Comparison of ENCODE assay signal across 19 mouse cellular contexts in genomic region chr5:132075942-132076341, GRCm38 (mm10).
DNase-seq lines count a peak whose midpoint lies in the region; ATAC-seq lines count a peak whose summit lies in the region.
"Had no signal": no experiment of that assay in that cellular context is flagged by ENCODE, and none has a peak within 500 bp of the region (broad histone marks: within the 10 kb centered on the region; RNA-seq: fewer than 3 reads in every experiment).

No protein-coding gene starts in this region.

- H3K9ac ChIP-seq in hindbrain, embryonic 13.5 days: no peak overlapping the region
- H3K9ac ChIP-seq in neural tube, embryonic 12.5 days: no peak overlapping the region
- no peak overlapping the region for H3K9ac ChIP-seq in forebrain, embryonic 15.5 days (replicated peaks)
- H3K9ac ChIP-seq in neural tube, embryonic 15.5 days (replicated peaks): no peak overlapping the region

- H3K27ac ChIP-seq in hindbrain, embryonic 13.5 days: peak overlapping the region; percentile 85; the same call in 1 of the 2 replicates
- no peak overlapping the region for H3K27ac ChIP-seq in hindbrain, embryonic 10.5 days
- H3K27ac ChIP-seq in neural tube, embryonic 12.5 days: no peak overlapping the region
- peak overlapping the region; percentile 88 for H3K27ac ChIP-seq in forebrain, embryonic 15.5 days (replicated peaks)
- H3K27ac ChIP-seq in neural tube, embryonic 15.5 days (replicated peaks): peak overlapping the region; percentile 74; the same call in 1 of the 2 replicates

- H3K27me3 ChIP-seq in hindbrain, embryonic 13.5 days: no peaks in the 10 kb centered on the region
- no peaks in the 10 kb centered on the region; the same call in none of the 2 replicates for H3K27me3 ChIP-seq in hindbrain, embryonic 10.5 days (ENCODE audit: insufficient read depth, poor library complexity, severe bottlenecking)
- no peaks in the 10 kb centered on the region for H3K27me3 ChIP-seq in neural tube, embryonic 12.5 days (replicated peaks)
- H3K27me3 ChIP-seq in forebrain, embryonic 15.5 days: no peaks in the 10 kb centered on the region
- H3K27me3 ChIP-seq in neural tube, embryonic 15.5 days (replicated peaks): no peaks in the 10 kb centered on the region

- no peaks in the 10 kb centered on the region for H3K36me3 ChIP-seq in hindbrain, embryonic 13.5 days
- H3K36me3 ChIP-seq in hindbrain, embryonic 10.5 days: no peaks in the 10 kb centered on the region
- H3K36me3 ChIP-seq in neural tube, embryonic 12.5 days: no peaks in the 10 kb centered on the region
- H3K36me3 ChIP-seq in forebrain, embryonic 15.5 days: no peaks in the 10 kb centered on the region
- no peaks in the 10 kb centered on the region for H3K36me3 ChIP-seq in neural tube, embryonic 15.5 days

- H3K4me3 ChIP-seq in hindbrain, embryonic 13.5 days: no peak overlapping the region
- H3K4me3 ChIP-seq in hindbrain, embryonic 10.5 days: no peak overlapping the region
- H3K4me3 ChIP-seq in neural tube, embryonic 12.5 days: no peak overlapping the region
- no peak overlapping the region for H3K4me3 ChIP-seq in forebrain, embryonic 15.5 days
- H3K4me3 ChIP-seq in neural tube, embryonic 15.5 days (replicated peaks): no peak overlapping the region
- H3K4me3 ChIP-seq: megakaryocyte, embryonic 14.5 days had no signal

- DNase-seq in hindbrain, embryonic 10.5 days (ENCODE audit: low spot score): no peak
- no peak for DNase-seq in neural tube, embryonic 10.5 days (ENCODE audit: extremely low spot score, low spot score)
- DNase-seq in adipocyte (ENCODE audit: low spot score): no peak
- DNase-seq: adrenal gland, postnatal 10 days; cerebellum, adult 11-12 months; cerebellum, postnatal 25 days; gastrocnemius, postnatal 25 days; kidney, postnatal 10 days; lung, adult 18-20 months; lung, postnatal 14 days; right cerebral cortex, postnatal 4 days had no signal

- H3K4me1 ChIP-seq in hindbrain, embryonic 13.5 days (replicated peaks): peaks cover 46% of the 10 kb centered on the region
- H3K4me1 ChIP-seq in hindbrain, embryonic 10.5 days (replicated peaks): peaks cover 44% of the 10 kb centered on the region
- peaks cover 44% of the 10 kb centered on the region for H3K4me1 ChIP-seq in neural tube, embryonic 12.5 days
- peaks cover 46% of the 10 kb centered on the region for H3K4me1 ChIP-seq in forebrain, embryonic 15.5 days
- H3K4me1 ChIP-seq in neural tube, embryonic 15.5 days: peaks cover 46% of the 10 kb centered on the region

- no peak for ATAC-seq in hindbrain, embryonic 13.5 days (ENCODE audit: low FRiP score)
- no peak for ATAC-seq in neural tube, embryonic 12.5 days (ENCODE audit: low FRiP score, low read depth)
- no peak for ATAC-seq in forebrain, embryonic 15.5 days (replicated peaks)
- no peak for ATAC-seq in neural tube, embryonic 15.5 days (ENCODE audit: low FRiP score)
- ATAC-seq in megakaryocyte progenitor cell, adult 5-6 weeks (replicated peaks; ENCODE audit: poor library complexity): no peak
- ATAC-seq: intestine, postnatal 0 days had no signal

- no peak overlapping the region for H3K4me2 ChIP-seq in hindbrain, embryonic 13.5 days
- peak overlapping the region; percentile 52; the same call in 1 of the 2 replicates for H3K4me2 ChIP-seq in neural tube, embryonic 12.5 days (replicated peaks)
- H3K4me2 ChIP-seq in forebrain, embryonic 15.5 days (replicated peaks): no peak overlapping the region
- no peak overlapping the region for H3K4me2 ChIP-seq in neural tube, embryonic 15.5 days
- H3K4me2 ChIP-seq: liver, embryonic 11.5 days had no signal

- WGBS in hindbrain, embryonic 13.5 days: 83% methylated on average over 2 of the region's 2 CpGs
- WGBS in hindbrain, embryonic 10.5 days: 92% methylated on average over 2 of the region's 2 CpGs
- WGBS in neural tube, embryonic 12.5 days: 92% methylated on average over 2 of the region's 2 CpGs
- WGBS in forebrain, embryonic 15.5 days: 62% methylated on average over 2 of the region's 2 CpGs
- WGBS in neural tube, embryonic 15.5 days: 84% methylated on average over 2 of the region's 2 CpGs

- no peaks in the 10 kb centered on the region for H3K9me3 ChIP-seq in hindbrain, embryonic 13.5 days
- no peaks in the 10 kb centered on the region for H3K9me3 ChIP-seq in hindbrain, embryonic 10.5 days
- no peaks in the 10 kb centered on the region for H3K9me3 ChIP-seq in neural tube, embryonic 12.5 days
- no peaks in the 10 kb centered on the region for H3K9me3 ChIP-seq in forebrain, embryonic 15.5 days
- H3K9me3 ChIP-seq in neural tube, embryonic 15.5 days (replicated peaks): no peaks in the 10 kb centered on the region

Comparison
In these comparisons a context has a peak if more than half of its experiments do, and no peak if none do; other contexts are left out.
1. H3K27ac ChIP-seq: peak in hindbrain, embryonic 13.5 days (single experiment), forebrain, embryonic 15.5 days (single experiment) and neural tube, embryonic 15.5 days (single experiment); none in hindbrain, embryonic 10.5 days (single experiment) and neural tube, embryonic 12.5 days (single experiment).